Mouse (Mus musculus) stomach, embryonic 16.5 days (tissue): Measurements from ENCODE around the gene Tfap2e. TPM values are rescaled to one million over a fixed set of nuclear protein-coding genes. Genes with fewer than 3 reads are reported as not detected.

Experiments used
- ATAC-seq: fragments of 200-750 bp; cut with Nextera tagmentation; 2 replicates; pipeline ENCODE4 v1.8.0; 2017; ENCODE audit warnings: moderate number of reproducible peaks, moderate TSS enrichment; ENCODE audit not compliant: insufficient read depth, low FRiP score
- H3K27ac ChIP-seq: fragments of 300-500 bp; sonication (generic); 2 replicates; pipeline ENCODE4 v1.5.1; 2014; ENCODE audit warnings: low read length
- H3K27me3 ChIP-seq: fragments of 300-500 bp; sonication (generic); 2 replicates; pipeline ENCODE4 v1.6.1; 2014; ENCODE audit warnings: low read length, control low read depth, mixed read lengths; ENCODE audit not compliant: control insufficient read depth, insufficient read depth
- H3K36me3 ChIP-seq: fragments of 300-500 bp; sonication (generic); 2 replicates; pipeline ENCODE4 v1.6.1; 2014; ENCODE audit warnings: low read length; ENCODE audit not compliant: control insufficient read depth, insufficient read depth
- H3K4me1 ChIP-seq: fragments of 300-500 bp; sonication (generic); 2 replicates; pipeline ENCODE4 v1.6.1; 2014; ENCODE audit warnings: low read length, control low read depth, mixed read lengths; ENCODE audit not compliant: control insufficient read depth, insufficient read depth
- H3K4me2 ChIP-seq: fragments of 300-500 bp; sonication (generic); 2 replicates; pipeline ENCODE4 v1.6.1; 2014; ENCODE audit warnings: low read depth, low read length, mixed read lengths
- H3K4me3 ChIP-seq: fragments of 300-500 bp; sonication (generic); replicated peaks from 2 replicates; pipeline ENCODE4 v1.5.1; 2014; ENCODE audit warnings: mild to moderate bottlenecking, low read length
- H3K9ac ChIP-seq: fragments of 300-500 bp; sonication (generic); 2 replicates; pipeline ENCODE4 v1.6.1; 2014; ENCODE audit warnings: low read length
- H3K9me3 ChIP-seq: fragments of 300-500 bp; sonication (generic); replicated peaks from 2 replicates; pipeline ENCODE4 v1.6.1; 2016; ENCODE audit warnings: low read length, control low read depth; ENCODE audit not compliant: control insufficient read depth
- WGBS: fragments of 180-500 bp; shearing (Covaris S2); extraction: QIAGEN DNeasy Blood & Tissue Kit; methylation state at CpG from one replicate; pipeline ENCODE4 v1.1.7; 2014; 5-methylcytosine and 5-hydroxymethylcytosine counted together
- polyA plus RNA-seq: library from polyadenylated mRNA; unstranded; fragments of >200 nt; fragmentation: Nextera tagmentation; extraction: Ambion mirVana; gene quantifications from 2 replicates; pipeline ENCODE4 v1.2.1, GENCODE M21; 2015

Gene Tfap2e
- polyA plus RNA-seq, 1 experiment from 2014 or later: not detected

DNA sequence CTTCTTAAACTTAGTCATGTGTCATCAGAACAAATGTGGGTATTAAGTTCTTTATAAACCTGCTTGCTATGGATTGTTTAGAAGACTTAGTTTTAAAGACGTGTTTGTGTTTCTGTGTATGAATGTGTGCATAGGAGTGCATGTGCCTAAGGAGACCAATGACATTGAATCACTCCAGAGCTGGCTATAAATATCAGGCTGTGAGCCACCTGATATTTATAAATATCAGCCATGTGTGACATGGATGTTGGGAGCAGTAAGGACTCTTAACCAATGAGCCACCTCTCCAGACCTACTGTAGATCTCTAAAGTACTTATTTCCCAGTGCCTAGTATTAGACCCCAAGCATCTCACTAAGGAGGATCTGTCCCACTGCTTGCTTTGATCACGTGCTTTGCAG is 46.6 kb downstream of the Tfap2e start:
- Histone ChIP-seq H3K4me2 (no peak overlapping the region), H3K36me3 (peaks cover 20% of the 10 kb centered on the region), H3K4me1 (no peaks in the 10 kb centered on the region), H3K27ac (no peak overlapping the region), H3K4me3 (no peak overlapping the region), H3K9me3 (no peaks in the 10 kb centered on the region), H3K9ac (no peak overlapping the region), H3K27me3 (no peaks in the 10 kb centered on the region)
- ATAC-seq: no peak
- WGBS: 81% methylated on average over 2 of the region's 2 CpGs

DNA sequence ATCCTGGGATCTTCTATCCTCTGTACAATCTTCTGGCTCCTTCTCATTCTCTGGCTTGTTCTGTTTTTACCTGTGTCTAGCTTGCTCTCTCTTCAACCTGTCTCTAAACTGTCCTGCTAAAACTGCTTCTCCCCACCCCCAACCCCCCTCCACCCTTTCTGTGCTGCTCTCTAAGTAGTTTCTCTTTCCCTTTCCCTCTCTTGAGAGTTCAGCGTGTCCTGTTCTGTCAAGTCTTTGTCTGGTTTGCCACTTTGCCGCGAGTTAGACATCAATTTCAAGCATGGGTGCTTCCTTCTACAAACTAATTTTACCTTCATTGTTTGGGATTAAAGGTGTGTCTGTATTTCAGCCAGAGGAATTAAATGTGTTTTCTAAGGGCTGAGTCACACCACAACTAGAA is 53.0 kb downstream of the Tfap2e start:
- Histone ChIP-seq H3K9ac (0 out of 2 replicates have a peak overlapping the region, but pooled peaks have one; percentile 16), H3K4me2 (no peak overlapping the region), H3K9me3 (no peaks in the 10 kb centered on the region), H3K27ac (no peak overlapping the region), H3K4me1 (peaks cover 4% of the 10 kb centered on the region; the same call in 1 of the 2 replicates), H3K27me3 (no peaks in the 10 kb centered on the region), H3K36me3 (peaks cover 17% of the 10 kb centered on the region), H3K4me3 (no peak overlapping the region)
- no peak for ATAC-seq
- WGBS: 78% methylated on average over 3 of the region's 3 CpGs

DNA sequence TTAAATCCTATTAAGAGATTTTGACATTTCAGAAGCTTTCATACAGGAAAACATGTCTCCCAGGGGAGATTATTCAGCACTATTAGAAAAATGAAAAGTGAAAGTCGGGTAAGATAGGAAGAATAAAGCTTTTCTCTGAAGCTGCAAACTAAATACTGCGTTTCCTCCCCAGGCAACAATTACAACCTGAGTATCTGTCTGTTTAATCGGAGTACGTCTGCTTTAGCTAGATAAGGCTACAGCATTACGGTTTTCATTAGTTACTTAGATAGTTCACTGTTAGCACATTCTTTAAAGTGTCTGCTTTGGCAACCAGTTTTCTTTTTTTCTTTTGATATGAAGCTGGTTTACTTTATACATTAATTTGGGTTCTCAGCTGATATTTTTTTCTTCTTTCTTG is 53.7 kb downstream of the Tfap2e start:
- Histone ChIP-seq H3K9ac (no peak overlapping the region), H3K4me2 (no peak overlapping the region), H3K27ac (no peak overlapping the region), H3K4me1 (peaks cover 5% of the 10 kb centered on the region; the same call in 1 of the 2 replicates), H3K9me3 (no peaks in the 10 kb centered on the region), H3K36me3 (peaks cover 15% of the 10 kb centered on the region), H3K27me3 (no peaks in the 10 kb centered on the region), H3K4me3 (no peak overlapping the region)
- ATAC-seq: no peak
- WGBS: 73% methylated on average over 5 of the region's 5 CpGs

DNA sequence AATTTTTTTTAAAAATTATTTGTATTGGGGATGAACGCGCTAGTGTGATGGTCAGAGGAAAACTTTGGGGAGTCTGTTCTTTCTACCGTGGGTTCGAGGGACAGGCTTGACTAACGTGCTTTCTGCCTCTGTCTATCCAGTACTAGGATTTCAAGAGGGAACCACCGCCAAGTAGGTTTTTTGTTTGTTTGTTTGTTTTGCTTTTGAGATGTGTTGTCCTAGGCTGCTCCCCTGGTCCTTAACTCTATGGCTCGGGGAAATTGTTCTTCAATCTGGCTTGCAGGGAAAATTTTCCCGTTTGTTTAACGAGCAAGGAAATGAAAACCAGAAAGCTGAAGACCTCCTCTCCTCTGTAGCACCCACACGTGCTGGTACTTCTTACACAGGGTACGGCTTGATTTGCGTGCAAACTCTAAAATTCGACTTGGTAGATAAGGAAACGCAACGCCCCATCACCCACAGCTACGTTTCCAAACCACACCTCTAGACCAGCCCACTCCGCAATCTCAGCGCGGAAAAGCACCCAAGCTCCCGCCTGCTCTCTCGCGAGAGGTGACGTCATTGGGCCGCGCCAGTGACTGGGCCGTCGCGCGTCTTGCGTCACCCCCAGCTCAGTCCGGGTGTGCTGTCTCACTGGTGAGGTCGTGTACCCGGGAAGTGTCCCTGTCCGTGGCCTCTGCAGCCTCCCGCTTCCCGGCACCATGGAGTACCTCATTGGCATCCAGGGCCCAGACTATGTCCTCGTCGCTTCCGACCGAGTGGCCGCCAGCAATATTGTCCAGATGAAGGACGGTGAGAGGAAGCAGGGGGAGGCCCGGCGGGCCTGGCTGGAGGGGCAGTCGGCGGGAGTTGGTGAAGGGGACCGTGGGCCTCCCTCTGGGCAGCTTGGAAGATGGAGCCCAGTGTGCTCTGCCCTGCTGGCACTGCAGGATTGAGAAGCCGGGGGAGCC is 58.7 kb downstream of the Tfap2e start, which contains the start of gene Psmb2:
Gene Psmb2, plus strand, starts transcription at position 577 of the 950 bp plus-strand sequence.
- whole genome bisulfite sequencing: 2% methylated on average over 48 of the region's 48 CpGs
- H3K4me1 ChIP-seq: peaks cover 5% of the 10 kb centered on the region; the same call in 1 of the 2 replicates
- peak within 1 kb of the TSS; percentile 79 for H3K27ac ChIP-seq
- peak within 1 kb of the TSS; percentile 99 for H3K9ac ChIP-seq
- no peaks in the 10 kb centered on the region for H3K27me3 ChIP-seq
- peak within 1 kb of the TSS; percentile 72 for H3K4me2 ChIP-seq
- ATAC-seq: peak; percentile 99
- no peaks in the 10 kb centered on the region for H3K36me3 ChIP-seq
- H3K4me3 ChIP-seq: peak within 1 kb of the TSS; percentile 100
- no peaks in the 10 kb centered on the region for H3K9me3 ChIP-seq

DNA sequence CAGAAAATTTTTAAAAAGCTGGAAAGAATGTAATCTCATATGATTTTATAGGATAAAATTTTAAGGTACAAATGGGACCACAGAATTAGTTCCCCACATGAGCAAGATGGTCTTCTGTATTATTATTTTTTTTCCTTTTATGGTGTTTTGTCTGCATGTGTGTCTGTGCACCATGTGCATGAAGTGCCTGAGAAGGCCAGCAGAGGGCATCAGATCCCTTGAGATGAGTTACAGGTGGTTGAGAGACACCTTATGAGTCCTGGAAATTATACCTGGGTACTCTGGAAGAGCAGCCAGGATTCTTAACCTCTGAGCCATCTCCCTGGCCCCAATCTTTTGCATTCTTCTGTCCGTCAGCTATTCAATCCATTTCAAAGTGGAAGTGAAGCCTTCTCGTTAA is 69.0 kb downstream of the Tfap2e start:
- Histone ChIP-seq H3K27me3 (no peaks in the 10 kb centered on the region), H3K4me1 (no peaks in the 10 kb centered on the region), H3K27ac (no peak overlapping the region), H3K4me2 (no peak overlapping the region), H3K36me3 (no peaks in the 10 kb centered on the region), H3K4me3 (no peak overlapping the region), H3K9me3 (no peaks in the 10 kb centered on the region), H3K9ac (no peak overlapping the region)
- ATAC-seq: no peak
- WGBS: 90% methylated on average over 2 of the region's 2 CpGs

Other genes starting within 250 kb of the Tfap2e start
- 1.4 and 1.9 TPM in 2 replicates for gene Ago4, start 202.8 kb downstream of the Tfap2e start, polyA plus RNA-seq
- 23.1 and 23.6 TPM in 2 replicates for gene Clspn, start 179.3 kb downstream of the Tfap2e start, polyA plus RNA-seq
- gene 5730409E04Rik, start 126.4 kb downstream of the Tfap2e start, polyA plus RNA-seq: 2.0 and 2.1 TPM in 2 replicates
- 432 and 438 TPM in 2 replicates for gene Psmb2, start 58.6 kb downstream of the Tfap2e start, polyA plus RNA-seq
- 25.4 and 26.1 TPM in 2 replicates for gene Ncdn, start 17.2 kb upstream of the Tfap2e start, polyA plus RNA-seq
- gene AU040320, start 17.3 kb upstream of the Tfap2e start, polyA plus RNA-seq: 24.1 and 27.8 TPM in 2 replicates
- 12.3 and 16.6 TPM in 2 replicates for gene Zmym4, start 231.9 kb upstream of the Tfap2e start, polyA plus RNA-seq